In the genomic region with DNA sequence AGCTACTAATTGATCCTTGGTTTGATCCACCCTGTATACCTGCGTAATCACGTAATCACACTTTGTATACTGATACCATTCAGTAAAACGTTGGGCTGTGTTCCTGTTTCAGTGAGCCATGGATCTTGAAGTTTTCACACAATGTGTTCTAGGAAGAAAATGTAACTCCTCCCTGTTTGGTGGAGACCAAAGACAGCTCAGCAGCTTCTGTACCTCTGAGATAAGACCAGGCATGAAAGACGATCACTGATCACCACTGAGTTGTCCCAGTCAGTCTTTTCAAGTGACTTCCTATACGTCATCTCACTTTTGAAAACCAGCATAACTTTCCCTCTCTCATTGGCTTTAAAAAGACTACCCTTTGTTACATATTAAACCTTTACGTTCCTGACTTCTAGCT, we compare ENCODE assay signal across 21 mouse cellular contexts. TPM values are rescaled to one million over a fixed set of nuclear protein-coding genes. Genes with fewer than 3 reads are reported as not detected.
A peak's percentile ranks its signal among the peaks of the same experiment; 100 is the strongest.
DNase-seq lines count a peak whose midpoint lies in the region; ATAC-seq and TF ChIP-seq lines count a peak whose summit lies in the region.
"Had no signal": no experiment of that assay in that cellular context is flagged by ENCODE, and none has a peak within 500 bp of the region (broad histone marks: within the 10 kb centered on the region; RNA-seq: fewer than 3 reads in every experiment).

No protein-coding gene starts in this region.

- peak; percentile 39 for DNase-seq in midbrain, embryonic 11.5 days (ENCODE audit: low spot score, missing footprints)
- DNase-seq in liver, embryonic 13.5 days, result peak; percentile 65
- no peak for DNase-seq in hindbrain, postnatal 0 days (ENCODE audit: low spot score)
- no peak for DNase-seq in spleen, postnatal 14 days (ENCODE audit: low spot score in 2 of 2)
- DNase-seq: adrenal gland, adult 2 months; cerebellum, adult 2 months; layer of hippocampus, postnatal 36 days; left cerebral cortex, postnatal 4 days; lung, adult 2 months; right cerebral cortex, adult 18-20 months; spleen, adult 18-20 months; thymus, postnatal 14 days had no signal

- WGBS in midbrain, embryonic 11.5 days, result 83% methylated on average over 6 of the region's 6 CpGs
- 82% methylated on average over 6 of the region's 6 CpGs for WGBS in midbrain, embryonic 16.5 days
- WGBS in liver, embryonic 13.5 days (ENCODE audit: insufficient replicate concordance), result 18% methylated on average over 6 of the region's 6 CpGs
- WGBS in hindbrain, postnatal 0 days, result 86% methylated on average over 6 of the region's 6 CpGs
- 71% methylated on average over 6 of the region's 6 CpGs for whole genome bisulfite sequencing in intestine, postnatal 0 days

- no peak for TF ChIP-seq CTCF in hindbrain, postnatal 0 days (IDR thresholded peaks at IDR 0.05; ENCODE audit: low read depth)
- no peak for TF ChIP-seq CTCF in intestine, postnatal 0 days (IDR thresholded peaks at IDR 0.05; ENCODE audit: low read depth)

- no peaks in the 10 kb centered on the region for H3K9me3 ChIP-seq in midbrain, embryonic 11.5 days (ENCODE audit: control insufficient read depth, low read length)
- no peaks in the 10 kb centered on the region for H3K9me3 ChIP-seq in midbrain, embryonic 16.5 days (replicated peaks; ENCODE audit: control insufficient read depth, low read length, poor library complexity, severe bottlenecking)
- H3K9me3 ChIP-seq in liver, embryonic 13.5 days (replicated peaks), result no peaks in the 10 kb centered on the region
- no peaks in the 10 kb centered on the region for H3K9me3 ChIP-seq in hindbrain, postnatal 0 days (ENCODE audit: low read length)
- no peaks in the 10 kb centered on the region for H3K9me3 ChIP-seq in intestine, postnatal 0 days (ENCODE audit: control insufficient read depth)
- H3K9me3 ChIP-seq: embryonic facial prominence, embryonic 15.5 days; forebrain, embryonic 13.5 days; hindbrain, embryonic 12.5 days had no signal

- H3K27ac ChIP-seq in midbrain, embryonic 11.5 days (ENCODE audit: low read depth, low read length), result no peak overlapping the region
- no peak overlapping the region for H3K27ac ChIP-seq in midbrain, embryonic 16.5 days (ENCODE audit: low read length)
- H3K27ac ChIP-seq in liver, embryonic 13.5 days, result peak overlapping the region; percentile 91
- no peak overlapping the region for H3K27ac ChIP-seq in hindbrain, postnatal 0 days
- no peak overlapping the region for H3K27ac ChIP-seq in intestine, postnatal 0 days (ENCODE audit: low read depth, low read length)
- H3K27ac ChIP-seq: embryonic facial prominence, embryonic 15.5 days; forebrain, embryonic 13.5 days; hindbrain, embryonic 12.5 days; macrophage had no signal

- no peaks in the 10 kb centered on the region for H3K36me3 ChIP-seq in midbrain, embryonic 11.5 days (ENCODE audit: control insufficient read depth, insufficient read depth, low read length)
- no peaks in the 10 kb centered on the region for H3K36me3 ChIP-seq in midbrain, embryonic 16.5 days (ENCODE audit: control insufficient read depth, insufficient read depth, low read length)
- H3K36me3 ChIP-seq in liver, embryonic 13.5 days, result no peaks in the 10 kb centered on the region
- H3K36me3 ChIP-seq in hindbrain, postnatal 0 days (ENCODE audit: insufficient read depth, low read length), result no peaks in the 10 kb centered on the region
- H3K36me3 ChIP-seq in intestine, postnatal 0 days (ENCODE audit: control insufficient read depth, insufficient read depth), result no peaks in the 10 kb centered on the region
- H3K36me3 ChIP-seq: embryonic facial prominence, embryonic 15.5 days; G1E; hindbrain, embryonic 12.5 days had no signal

- no peak overlapping the region for H3K9ac ChIP-seq in midbrain, embryonic 11.5 days (ENCODE audit: low read length)
- no peak overlapping the region for H3K9ac ChIP-seq in midbrain, embryonic 16.5 days (ENCODE audit: low read depth, low read length)
- H3K9ac ChIP-seq in liver, embryonic 13.5 days, result peak overlapping the region; percentile 42; the same call in 1 of the 2 replicates
- H3K9ac ChIP-seq in hindbrain, postnatal 0 days (replicated peaks; ENCODE audit: low read length), result no peak overlapping the region
- H3K9ac ChIP-seq in intestine, postnatal 0 days (ENCODE audit: low read depth, low read length), result no peak overlapping the region
- H3K9ac ChIP-seq: embryonic facial prominence, embryonic 15.5 days; forebrain, embryonic 13.5 days; hindbrain, embryonic 12.5 days had no signal

- H3K4me3 ChIP-seq in midbrain, embryonic 11.5 days (ENCODE audit: low read depth, low read length), result no peak overlapping the region
- no peak overlapping the region for H3K4me3 ChIP-seq in midbrain, embryonic 16.5 days (ENCODE audit: low read depth, low read length)
- H3K4me3 ChIP-seq in liver, embryonic 13.5 days (replicated peaks), result peak overlapping the region; percentile 8; the same call in 1 of the 2 replicates
- no peak overlapping the region for H3K4me3 ChIP-seq in hindbrain, postnatal 0 days (ENCODE audit: low read length)
- no peak overlapping the region for H3K4me3 ChIP-seq in intestine, postnatal 0 days (ENCODE audit: low read depth, low read length)
- H3K4me3 ChIP-seq: embryonic facial prominence, embryonic 15.5 days; forebrain, embryonic 13.5 days; hindbrain, embryonic 12.5 days had no signal

- H3K27me3 ChIP-seq in midbrain, embryonic 11.5 days (ENCODE audit: control insufficient read depth, insufficient read depth, low read length), result no peaks in the 10 kb centered on the region
- H3K27me3 ChIP-seq in midbrain, embryonic 16.5 days (ENCODE audit: control insufficient read depth, insufficient read depth, low read depth, low read length), result no peaks in the 10 kb centered on the region
- H3K27me3 ChIP-seq in liver, embryonic 13.5 days, result no peaks in the 10 kb centered on the region
- H3K27me3 ChIP-seq in hindbrain, postnatal 0 days (ENCODE audit: insufficient read depth, low read length), result no peaks in the 10 kb centered on the region
- H3K27me3 ChIP-seq in intestine, postnatal 0 days (replicated peaks; ENCODE audit: control insufficient read depth, insufficient read depth, low read length), result no peaks in the 10 kb centered on the region
- H3K27me3 ChIP-seq: embryonic facial prominence, embryonic 15.5 days; forebrain, embryonic 13.5 days; hindbrain, embryonic 12.5 days had no signal

- no peak for ATAC-seq in midbrain, embryonic 11.5 days (ENCODE audit: low FRiP score)
- no peak for ATAC-seq in midbrain, embryonic 16.5 days
- ATAC-seq in common myeloid progenitor, adult 5-6 weeks (replicated peaks; ENCODE audit: low read depth, poor library complexity, severe bottlenecking), result peak; percentile 98
- ATAC-seq in liver, embryonic 13.5 days (ENCODE audit: low read depth), result peak; percentile 99
- ATAC-seq in hindbrain, postnatal 0 days, result no peak
- ATAC-seq in intestine, postnatal 0 days, result no peak
- ATAC-seq: CD4-positive, CD25-positive, alpha-beta regulatory T cell, adult 4 months; forebrain, embryonic 13.5 days had no signal

- H3K4me1 ChIP-seq in midbrain, embryonic 11.5 days (ENCODE audit: control insufficient read depth, insufficient read depth, low read length), result no peaks in the 10 kb centered on the region
- H3K4me1 ChIP-seq in midbrain, embryonic 16.5 days (ENCODE audit: control insufficient read depth, insufficient read depth, low read length), result no peaks in the 10 kb centered on the region
- peaks cover 30% of the 10 kb centered on the region for H3K4me1 ChIP-seq in liver, embryonic 13.5 days (replicated peaks)
- H3K4me1 ChIP-seq in hindbrain, postnatal 0 days (ENCODE audit: insufficient read depth, low read length), result no peaks in the 10 kb centered on the region
- H3K4me1 ChIP-seq in intestine, postnatal 0 days (replicated peaks; ENCODE audit: control insufficient read depth, insufficient read depth, low read length), result no peaks in the 10 kb centered on the region
- H3K4me1 ChIP-seq: embryonic facial prominence, embryonic 15.5 days; forebrain, embryonic 13.5 days; hindbrain, embryonic 12.5 days had no signal

- H3K4me2 ChIP-seq in midbrain, embryonic 11.5 days, result no peak overlapping the region
- H3K4me2 ChIP-seq in midbrain, embryonic 16.5 days (ENCODE audit: low read length), result no peak overlapping the region
- peak overlapping the region; percentile 61 for H3K4me2 ChIP-seq in liver, embryonic 13.5 days
- no peak overlapping the region for H3K4me2 ChIP-seq in hindbrain, postnatal 0 days (ENCODE audit: low read depth, low read length)
- no peak overlapping the region for H3K4me2 ChIP-seq in intestine, postnatal 0 days (replicated peaks; ENCODE audit: low read depth)
- H3K4me2 ChIP-seq: embryonic facial prominence, embryonic 15.5 days; forebrain, embryonic 13.5 days; hindbrain, embryonic 12.5 days had no signal

RNA-seq across cellular contexts. Expression of gene Vav3, which starts 38.2 kb away (rescaled TPM):
- 18.4 and 18.6 TPM in 2 replicates for polyA plus RNA-seq in midbrain, embryonic 11.5 days (2014; fragmentation: Nextera tagmentation; extraction: Ambion mirVana)
- 18.9 and 29.6 TPM in 2 replicates for polyA plus RNA-seq in midbrain, embryonic 16.5 days (2015; fragmentation: Nextera tagmentation; extraction: Ambion mirVana)
- total RNA-seq in common myeloid progenitor, adult 5-6 weeks (2017), result 50.2 and 68.2 TPM in 2 replicates
- 3.6 and 3.7 TPM in 2 replicates for polyA plus RNA-seq in liver, embryonic 13.5 days (2015; fragmentation: Nextera tagmentation; extraction: Ambion mirVana)
- 7.3 and 10.1 TPM in 2 replicates for total RNA-seq in hindbrain, postnatal 0 days (2014; rRNA removed)
- 6.7 and 8.2 TPM in 2 replicates for polyA plus RNA-seq in hindbrain, postnatal 0 days (2015; fragmentation: Nextera tagmentation; extraction: Ambion mirVana)
- polyA plus RNA-seq in intestine, postnatal 0 days (2015; fragmentation: Nextera tagmentation; extraction: Ambion mirVana), result 8.1 and 10.4 TPM in 2 replicates
- polyA plus RNA-seq: G1E had no signal

Comparison
In these comparisons a context has a peak if more than half of its experiments do, and no peak if none do; other contexts are left out.
1. ATAC-seq: peak in common myeloid progenitor, adult 5-6 weeks (single experiment) and liver, embryonic 13.5 days (single experiment); none in midbrain, embryonic 11.5 days (single experiment), midbrain, embryonic 16.5 days (single experiment), hindbrain, postnatal 0 days (single experiment) and intestine, postnatal 0 days (single experiment).
2. DNase-seq: peak in midbrain, embryonic 11.5 days (single experiment) and liver, embryonic 13.5 days (single experiment); none in hindbrain, postnatal 0 days (single experiment) and spleen, postnatal 14 days (0 of 2).